ENCODE assay signal across 22 mouse cellular contexts in genomic region chr9:34555699-34556098, GRCm38 (mm10).
DNase-seq lines count a peak whose midpoint lies in the region; ATAC-seq lines count a peak whose summit lies in the region.
"Had no signal": no experiment of that assay in that cellular context is flagged by ENCODE, and none has a peak within 500 bp of the region (broad histone marks: within the 10 kb centered on the region; RNA-seq: fewer than 3 reads in every experiment).

No protein-coding gene starts in this region.

- WGBS in kidney, embryonic 14.5 days = 28% methylated on average over 2 of the region's 2 CpGs
- WGBS in hindbrain, embryonic 11.5 days = 27% methylated on average over 2 of the region's 2 CpGs
- 7% methylated on average over 2 of the region's 2 CpGs for WGBS in midbrain, embryonic 13.5 days
- 14% methylated on average over 2 of the region's 2 CpGs for WGBS in neural tube, embryonic 14.5 days

- no peak overlapping the region for H3K4me2 ChIP-seq in kidney, embryonic 14.5 days (replicated peaks; ENCODE audit: low read depth, low read length)
- no peak overlapping the region for H3K4me2 ChIP-seq in hindbrain, embryonic 11.5 days (replicated peaks; ENCODE audit: low read depth, low read length)
- no peak overlapping the region for H3K4me2 ChIP-seq in midbrain, embryonic 13.5 days (replicated peaks)
- no peak overlapping the region for H3K4me2 ChIP-seq in neural tube, embryonic 14.5 days (ENCODE audit: low read depth, low read length)
- H3K4me2 ChIP-seq: heart, embryonic 12.5 days; liver, embryonic 12.5 days; lung, embryonic 14.5 days had no signal

- no peak overlapping the region for H3K27ac ChIP-seq in kidney, embryonic 14.5 days (ENCODE audit: low read depth, low read length)
- H3K27ac ChIP-seq in hindbrain, embryonic 11.5 days (ENCODE audit: low read depth, low read length) = no peak overlapping the region
- peak overlapping the region; percentile 16; the same call in 1 of the 2 replicates for H3K27ac ChIP-seq in midbrain, embryonic 13.5 days
- 0 out of 2 replicates have a peak overlapping the region, but pooled peaks have one; percentile 12 for H3K27ac ChIP-seq in neural tube, embryonic 14.5 days (ENCODE audit: low read depth, low read length)
- H3K27ac ChIP-seq: liver, embryonic 12.5 days had no signal

- H3K4me3 ChIP-seq in kidney, embryonic 14.5 days (ENCODE audit: low read length) = no peak overlapping the region
- no peak overlapping the region for H3K4me3 ChIP-seq in hindbrain, embryonic 11.5 days (ENCODE audit: low read depth, low read length)
- H3K4me3 ChIP-seq in midbrain, embryonic 13.5 days (replicated peaks) = no peak overlapping the region
- no peak overlapping the region for H3K4me3 ChIP-seq in neural tube, embryonic 14.5 days (ENCODE audit: low read depth, low read length)
- H3K4me3 ChIP-seq: heart, embryonic 12.5 days; liver, embryonic 12.5 days; myocyte had no signal

- H3K9ac ChIP-seq in kidney, embryonic 14.5 days (ENCODE audit: low read depth, low read length) = no peak overlapping the region
- H3K9ac ChIP-seq in hindbrain, embryonic 11.5 days (ENCODE audit: low read depth, low read length) = no peak overlapping the region
- H3K9ac ChIP-seq in midbrain, embryonic 13.5 days (replicated peaks) = no peak overlapping the region
- no peak overlapping the region for H3K9ac ChIP-seq in neural tube, embryonic 14.5 days (replicated peaks; ENCODE audit: low read depth, low read length)
- H3K9ac ChIP-seq: heart, embryonic 12.5 days; liver, embryonic 12.5 days; lung, embryonic 14.5 days had no signal

- ATAC-seq in kidney, embryonic 14.5 days (ENCODE audit: low FRiP score, low TSS enrichment) = peak; percentile 21; the same call in 1 of the 2 replicates
- ATAC-seq in hindbrain, embryonic 11.5 days (ENCODE audit: low FRiP score) = no peak
- ATAC-seq in midbrain, embryonic 13.5 days = 0 out of 2 replicates have a peak, but pooled peaks have one; percentile 31
- 0 out of 2 replicates have a peak, but pooled peaks have one; percentile 30 for ATAC-seq in neural tube, embryonic 14.5 days (ENCODE audit: low read depth)
- ATAC-seq: liver, embryonic 12.5 days had no signal

- H3K4me1 ChIP-seq in kidney, embryonic 14.5 days (ENCODE audit: control insufficient read depth, insufficient read depth, low read length) = peaks cover 6% of the 10 kb centered on the region; the same call in 1 of the 2 replicates
- H3K4me1 ChIP-seq in hindbrain, embryonic 11.5 days (replicated peaks; ENCODE audit: control insufficient read depth, insufficient read depth, low read length) = peaks cover 2% of the 10 kb centered on the region; the same call in 1 of the 2 replicates
- H3K4me1 ChIP-seq in midbrain, embryonic 13.5 days (replicated peaks) = peaks cover 49% of the 10 kb centered on the region
- peaks cover 7% of the 10 kb centered on the region; the same call in 1 of the 2 replicates for H3K4me1 ChIP-seq in neural tube, embryonic 14.5 days (ENCODE audit: control insufficient read depth, insufficient read depth, low read length)
- H3K4me1 ChIP-seq: heart, embryonic 12.5 days; liver, embryonic 12.5 days had no signal

- no peaks in the 10 kb centered on the region for H3K36me3 ChIP-seq in kidney, embryonic 14.5 days (ENCODE audit: control insufficient read depth, insufficient read depth, low read length)
- no peaks in the 10 kb centered on the region for H3K36me3 ChIP-seq in hindbrain, embryonic 11.5 days (ENCODE audit: control insufficient read depth, insufficient read depth, low read length)
- no peaks in the 10 kb centered on the region for H3K36me3 ChIP-seq in midbrain, embryonic 13.5 days
- H3K36me3 ChIP-seq in neural tube, embryonic 14.5 days (ENCODE audit: control insufficient read depth, insufficient read depth, low read length) = no peaks in the 10 kb centered on the region
- H3K36me3 ChIP-seq: G1E; heart, embryonic 12.5 days; liver, embryonic 12.5 days had no signal

- no peak for DNase-seq in kidney, postnatal 4 days
- peak; percentile 2 for DNase-seq in hindbrain, embryonic 11.5 days (ENCODE audit: low spot score)
- no peak for DNase-seq in right cerebral cortex, adult 18-20 months
- DNase-seq in heart, adult 18-20 months = no peak
- DNase-seq in layer of hippocampus, adult 11-12 months (ENCODE audit: low spot score) = no peak
- DNase-seq: adrenal gland, postnatal 25 days; cerebellum, adult 18-20 months; cerebellum, postnatal 36 days; heart, postnatal 14 days; kidney, postnatal 10 days; layer of hippocampus, adult 9-11 months; lung, embryonic 14.5 days; lung, postnatal 36 days; right cerebral cortex, postnatal 14 days; thymus, postnatal 36 days had no signal

- H3K27me3 ChIP-seq in kidney, embryonic 14.5 days (ENCODE audit: control insufficient read depth, insufficient read depth, low read length) = no peaks in the 10 kb centered on the region
- H3K27me3 ChIP-seq in hindbrain, embryonic 11.5 days (ENCODE audit: control insufficient read depth, insufficient read depth, low read length) = no peaks in the 10 kb centered on the region
- peaks cover 6% of the 10 kb centered on the region; the same call in 1 of the 2 replicates for H3K27me3 ChIP-seq in midbrain, embryonic 13.5 days
- H3K27me3 ChIP-seq in neural tube, embryonic 14.5 days (ENCODE audit: control insufficient read depth, insufficient read depth, low read length) = no peaks in the 10 kb centered on the region
- H3K27me3 ChIP-seq: liver, embryonic 12.5 days had no signal

- H3K9me3 ChIP-seq in kidney, embryonic 14.5 days (ENCODE audit: control insufficient read depth, low read length) = no peaks in the 10 kb centered on the region
- H3K9me3 ChIP-seq in hindbrain, embryonic 11.5 days (ENCODE audit: control insufficient read depth, low read length) = no peaks in the 10 kb centered on the region
- H3K9me3 ChIP-seq in midbrain, embryonic 13.5 days = no peaks in the 10 kb centered on the region
- no peaks in the 10 kb centered on the region for H3K9me3 ChIP-seq in neural tube, embryonic 14.5 days (ENCODE audit: control insufficient read depth, low read length)
- H3K9me3 ChIP-seq: G1E; heart, embryonic 12.5 days; liver, embryonic 12.5 days had no signal

Comparison
In these comparisons a context has a peak if more than half of its experiments do, and no peak if none do; other contexts are left out.
1. H3K27ac ChIP-seq: peak in midbrain, embryonic 13.5 days (single experiment) and neural tube, embryonic 14.5 days (single experiment); none in kidney, embryonic 14.5 days (single experiment) and hindbrain, embryonic 11.5 days (single experiment).